Mouse (Mus musculus) c-Kit-positive CD71-negative TER-119-negative erythroid progenitor cells, embryonic 14.5 days (primary cell): Measurements from ENCODE around the gene 1110051M20Rik.

Source experiments
- DNase-seq: peaks from one replicate; pipeline ENCODE4 v3.0.0-alpha.2; 2013; ENCODE audit warnings: low read depth

1110051M20Rik gene

DNA sequence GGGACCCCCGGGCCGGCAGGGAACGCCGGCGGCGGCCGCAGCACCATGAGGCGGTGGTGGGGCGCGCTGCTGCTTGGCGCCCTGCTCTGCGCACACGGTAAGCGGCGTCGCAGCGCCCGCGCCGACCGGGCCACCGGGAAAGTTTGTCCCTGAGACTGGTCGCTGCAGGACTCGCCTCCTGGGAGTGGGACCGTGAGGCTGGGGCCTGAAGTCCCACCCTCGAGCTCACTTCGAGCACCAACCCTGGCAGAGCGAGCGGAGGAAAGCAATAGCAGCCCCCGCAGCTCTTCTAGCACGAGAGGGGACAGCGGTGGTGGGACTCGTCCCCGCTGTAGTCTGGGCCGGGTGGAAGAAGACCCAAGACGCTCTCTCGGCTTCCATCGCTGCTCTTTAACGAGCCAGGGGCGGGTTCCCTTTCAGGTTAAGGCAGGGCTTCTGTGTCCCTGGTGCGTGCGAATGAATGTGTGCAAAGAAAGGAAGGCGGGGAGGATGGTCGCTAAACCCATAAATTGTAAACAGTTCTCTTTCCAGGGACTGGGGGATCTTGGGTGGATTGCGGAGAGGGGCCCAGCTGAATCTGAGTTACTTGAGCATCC lies 13.2 kb upstream of the 1110051M20Rik start:
- no peak for DNase-seq

DNA sequence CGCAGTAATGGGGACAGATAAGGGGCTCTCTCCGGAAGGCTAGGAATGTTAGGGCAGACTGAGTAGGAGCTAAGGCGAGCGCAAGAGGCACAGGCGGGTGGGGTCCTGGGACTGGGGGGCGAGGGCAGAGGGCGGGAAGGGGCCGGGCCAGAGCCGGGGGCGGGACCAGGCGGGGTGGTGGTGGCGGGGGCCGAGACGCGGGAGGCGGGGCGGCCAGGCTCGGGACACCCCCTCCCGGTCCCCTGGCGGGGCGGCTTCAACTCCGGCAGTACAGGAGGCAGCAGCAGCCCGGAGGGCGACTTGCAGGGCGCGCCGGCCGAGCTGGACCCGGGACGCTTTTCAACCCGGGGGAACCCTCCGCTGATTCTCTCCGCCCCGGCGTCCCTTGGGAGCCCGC lies 12.8 kb upstream of the 1110051M20Rik start, which contains the start of gene Lrp4:
Gene Lrp4 (plus strand): TSS at position 253 of the 397 bp plus-strand sequence.
- no peak for DNase-seq

DNA sequence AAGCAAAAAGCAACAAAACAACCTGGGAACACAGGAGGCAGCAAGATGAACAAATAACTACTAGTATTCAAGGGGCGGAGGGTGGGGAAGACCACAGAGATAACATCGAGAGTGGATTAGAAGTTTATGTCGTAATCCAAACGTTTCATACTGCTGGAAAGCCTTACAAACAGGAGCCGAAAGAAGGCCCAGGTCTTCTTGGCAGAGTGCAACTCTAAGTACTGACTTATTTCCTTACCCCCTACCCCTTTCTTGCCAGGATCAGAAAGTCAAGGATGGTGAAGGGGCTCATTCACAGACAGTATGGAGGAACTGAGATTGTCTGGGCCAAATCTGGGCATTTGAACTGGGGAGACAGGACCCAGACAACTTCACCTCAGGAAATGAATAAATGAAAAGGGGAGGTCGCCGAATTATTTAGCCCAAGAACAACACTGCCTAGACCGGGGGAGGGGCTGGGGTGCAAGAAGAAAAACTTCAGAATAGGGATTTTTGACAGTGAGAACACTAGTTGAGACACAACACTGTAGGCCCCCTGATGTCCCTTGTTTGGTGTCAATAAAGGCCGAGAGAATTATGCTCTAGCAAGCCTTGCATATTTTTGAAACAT lies 12.1 kb upstream of the 1110051M20Rik start:
- DNase-seq, result no peak

DNA sequence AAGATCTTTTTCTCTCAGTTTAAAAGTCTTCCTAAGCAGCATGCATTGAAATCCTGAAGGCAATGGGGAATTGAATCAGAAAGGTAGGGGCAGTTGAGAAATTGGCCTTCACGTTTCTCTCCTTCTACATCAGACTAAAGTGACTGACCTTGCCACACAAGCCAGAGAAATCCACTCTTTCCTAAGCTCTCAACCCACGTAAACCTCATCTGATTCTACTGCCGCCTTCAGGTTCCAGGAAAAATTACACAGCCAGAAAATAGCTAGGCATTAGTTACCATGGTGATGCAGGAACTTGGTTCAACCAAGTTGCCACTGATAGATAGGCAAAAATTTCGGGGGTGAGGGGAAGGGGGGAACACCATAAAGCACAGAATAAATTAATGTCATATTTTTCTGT lies 11.3 kb upstream of the 1110051M20Rik start:
- DNase-seq, result no peak

DNA sequence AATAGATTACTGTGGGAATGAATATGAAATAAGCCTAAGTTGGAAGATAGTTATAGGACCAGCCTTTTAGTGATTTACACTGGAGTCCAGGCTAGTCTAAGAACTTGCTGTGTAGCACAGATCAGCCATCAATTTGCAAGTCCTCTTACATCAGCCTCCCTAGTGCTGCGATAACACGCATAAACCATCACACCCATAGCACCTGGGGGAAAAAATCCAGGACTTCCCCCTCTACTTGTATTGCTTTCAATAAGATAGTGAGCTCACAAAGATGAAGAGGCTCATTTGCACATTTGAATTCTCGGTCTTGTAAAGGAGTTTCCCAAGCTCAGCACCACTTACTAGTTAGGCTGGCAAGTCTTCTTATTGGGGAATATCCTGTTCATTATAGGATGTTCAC lies 9.9 kb upstream of the 1110051M20Rik start:
- DNase-seq, result no peak

DNA sequence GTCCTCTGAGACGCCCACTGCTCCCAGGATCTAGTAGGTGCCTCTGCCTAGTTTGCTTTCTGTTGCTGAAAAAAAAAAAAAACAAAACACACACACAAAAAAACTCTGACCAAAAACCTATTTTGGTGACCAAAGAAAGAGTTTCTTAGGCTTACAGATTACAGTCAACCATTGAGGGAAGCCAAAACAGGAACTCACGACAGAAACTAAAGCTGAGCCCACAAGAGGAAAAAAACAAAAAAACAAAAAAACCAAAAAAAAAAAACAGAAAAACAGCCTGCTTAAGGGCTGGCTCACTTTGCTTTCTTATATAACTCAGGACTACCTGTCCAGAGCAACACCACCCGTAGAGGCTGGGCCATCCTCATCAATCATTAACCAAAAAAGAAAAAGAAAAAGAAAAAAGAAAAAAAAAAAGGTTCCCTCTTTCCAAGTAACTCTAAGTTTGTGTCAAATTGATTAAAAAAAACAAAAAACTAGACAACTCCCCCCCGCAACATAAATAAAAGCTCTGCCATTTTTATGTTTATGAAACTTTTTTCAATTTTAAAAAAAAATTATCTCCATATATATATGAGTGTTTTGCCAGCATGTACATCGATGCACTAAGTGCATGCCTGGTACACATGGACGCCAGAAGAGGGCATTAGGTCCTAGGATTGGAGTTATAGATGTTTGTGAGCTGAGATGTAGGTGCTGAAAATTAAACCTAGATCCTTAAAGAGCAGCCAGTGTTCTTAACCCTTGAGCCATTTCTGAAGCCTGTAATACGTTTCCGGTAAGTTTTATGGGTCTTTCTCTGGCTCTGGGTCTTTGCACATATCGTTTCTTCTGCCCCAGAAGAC lies 8.9 kb upstream of the 1110051M20Rik start:
- no peak for DNase-seq

DNA sequence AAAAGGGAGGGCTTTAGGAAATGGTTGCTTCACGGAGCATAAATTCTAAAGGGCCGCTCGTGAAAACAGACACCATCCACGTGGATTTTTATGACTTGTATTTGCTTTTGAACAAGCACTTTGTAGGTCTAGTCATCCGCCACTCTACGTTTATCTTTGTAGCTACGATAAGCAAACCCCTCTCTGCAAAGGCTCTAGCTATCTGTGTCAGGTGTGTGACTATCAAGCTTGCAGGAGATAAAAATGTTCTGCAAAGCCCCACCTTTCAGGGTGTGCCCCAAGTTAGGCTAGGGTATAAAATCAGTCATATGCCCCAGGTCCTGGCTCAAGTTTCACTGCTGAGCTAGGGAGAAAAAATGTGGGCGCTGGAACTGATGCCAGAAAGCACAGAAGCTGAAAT lies 8.2 kb upstream of the 1110051M20Rik start:
- no peak for DNase-seq

DNA sequence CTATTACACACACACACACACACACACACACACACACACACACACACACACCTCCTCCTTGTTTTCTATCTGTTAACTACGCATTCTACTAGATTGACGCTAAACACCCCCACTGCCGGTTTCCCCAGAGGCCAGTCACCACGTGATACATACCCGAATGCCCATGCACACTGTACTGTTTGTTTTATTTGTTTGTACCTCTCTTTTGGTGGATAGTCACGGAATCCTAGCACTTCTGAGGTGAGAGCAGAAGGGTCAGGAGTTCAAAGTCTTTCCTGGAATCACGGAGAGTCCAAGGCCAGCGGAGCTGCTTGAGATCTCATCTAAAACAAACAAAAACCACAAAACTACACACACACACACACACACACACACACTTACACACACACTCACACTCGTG lies 5.8 kb upstream of the 1110051M20Rik start:
- DNase-seq, result no peak

DNA sequence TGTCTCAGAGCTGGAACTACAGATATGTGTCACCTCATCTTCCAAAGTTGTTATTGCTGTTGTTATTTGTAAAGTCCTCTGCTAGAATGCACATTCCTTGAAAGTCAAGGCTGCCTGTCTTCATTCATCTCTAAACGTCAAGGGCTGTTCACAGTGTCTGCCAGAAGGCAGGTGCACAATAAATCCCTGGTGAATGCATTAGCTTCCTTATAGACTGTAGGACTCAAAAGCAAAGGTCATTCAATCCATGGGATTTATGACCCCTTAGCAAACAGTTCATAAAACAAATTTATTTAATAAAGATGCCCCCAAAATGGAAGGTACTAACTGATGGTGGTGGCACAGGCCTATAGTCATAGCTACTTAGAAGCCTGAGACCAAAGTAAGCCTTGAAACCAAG lies 5.2 kb upstream of the 1110051M20Rik start:
- DNase-seq, result no peak

DNA sequence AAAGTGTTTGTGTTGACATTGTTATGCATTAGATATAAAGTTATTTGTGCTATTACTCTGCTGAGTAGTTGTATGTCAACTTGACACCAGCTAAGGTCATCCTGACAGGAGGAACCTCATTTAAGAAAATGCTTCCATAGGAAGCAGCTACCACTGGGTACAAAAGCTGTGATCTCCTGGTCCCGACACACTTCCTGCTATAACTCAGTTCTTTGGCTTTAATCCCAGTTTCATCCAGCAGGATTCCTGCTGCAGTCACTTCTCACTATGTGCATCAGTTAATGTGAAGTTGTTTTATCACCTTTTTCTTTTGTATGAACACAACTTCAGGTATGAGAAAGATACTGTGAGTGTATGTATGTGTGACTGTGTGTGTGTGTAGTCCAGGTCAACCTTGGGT lies 2.3 kb downstream of the 1110051M20Rik start:
- DNase-seq, result no peak

DNA sequence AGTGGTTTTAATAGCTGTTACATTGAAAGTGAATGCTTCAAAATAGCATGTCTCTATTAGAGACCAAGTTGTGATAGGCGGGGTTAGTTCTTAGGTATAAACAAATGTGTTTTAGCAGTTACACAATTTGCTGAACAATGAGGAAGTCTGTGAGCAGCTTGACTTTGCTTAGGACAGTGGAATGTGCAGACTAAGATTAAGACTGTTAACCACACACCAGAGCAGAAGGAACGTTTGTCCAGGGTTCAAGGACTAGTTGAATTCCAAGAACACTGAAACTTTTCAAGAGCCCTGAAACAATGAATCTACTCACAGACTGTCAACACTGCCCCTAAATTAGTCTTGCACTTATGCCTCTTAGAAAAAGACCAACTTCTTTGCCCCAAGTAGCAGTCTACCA lies 2.8 kb downstream of the 1110051M20Rik start:
- DNase-seq, result no peak

DNA sequence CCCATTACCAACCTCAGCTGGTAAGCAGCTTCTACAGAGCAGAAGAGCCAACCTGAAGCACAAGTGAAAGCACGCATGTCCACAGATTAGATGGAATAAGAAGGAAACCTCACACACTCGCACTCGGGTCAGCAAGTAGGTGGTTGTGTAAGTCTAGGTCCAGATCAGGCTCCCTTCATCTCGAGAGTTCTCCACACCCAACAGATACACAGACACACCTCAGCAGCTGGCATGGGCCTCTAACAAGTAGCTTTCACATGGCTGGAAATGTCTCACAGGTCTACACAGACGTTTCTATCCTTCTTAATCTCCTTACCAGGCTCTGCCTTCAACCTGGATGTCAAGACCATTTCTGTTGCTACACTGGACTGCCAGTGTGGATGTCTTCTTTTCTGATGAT lies 3.8 kb downstream of the 1110051M20Rik start:
- DNase-seq, result no peak

DNA sequence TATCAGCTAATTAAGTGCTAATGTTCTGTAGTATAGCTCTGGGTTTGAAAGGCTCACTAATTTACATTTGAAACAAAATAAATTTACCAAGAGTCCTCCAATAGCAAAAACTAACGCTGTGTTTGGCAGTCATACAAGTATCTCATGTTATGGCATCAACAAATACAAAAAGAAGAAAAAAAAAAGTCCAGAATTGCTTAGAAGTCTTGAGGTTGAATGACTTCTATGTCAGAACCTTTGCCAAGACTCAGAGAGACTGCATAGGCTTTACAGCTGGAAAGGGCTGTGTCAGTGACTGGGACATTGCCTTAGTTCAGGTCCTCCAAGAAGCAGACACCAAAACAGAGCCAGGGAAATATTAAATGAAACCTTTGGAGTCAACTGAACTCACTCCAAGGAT lies 4.6 kb downstream of the 1110051M20Rik start:
- DNase-seq, result no peak

DNA sequence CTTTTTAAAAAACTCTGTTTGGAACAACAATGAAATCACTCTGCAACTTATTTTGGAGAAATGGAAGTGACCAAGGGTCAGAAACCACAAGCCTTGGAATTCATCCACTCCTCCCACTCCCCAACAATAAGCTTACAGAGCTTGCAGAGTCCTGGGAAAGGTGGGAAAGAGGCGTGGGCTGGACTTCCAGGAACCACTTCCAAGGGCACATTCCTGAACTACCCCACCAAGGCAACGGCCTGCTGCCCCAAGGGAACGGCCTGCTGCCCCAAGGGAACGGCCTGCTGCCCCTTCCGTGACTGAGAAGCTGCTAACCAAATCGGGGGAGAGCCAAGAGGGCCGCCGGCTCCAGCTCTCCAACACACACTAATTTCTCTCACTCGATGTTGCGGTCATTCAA lies 5.2 kb downstream of the 1110051M20Rik start:
- DNase-seq, result no peak

DNA sequence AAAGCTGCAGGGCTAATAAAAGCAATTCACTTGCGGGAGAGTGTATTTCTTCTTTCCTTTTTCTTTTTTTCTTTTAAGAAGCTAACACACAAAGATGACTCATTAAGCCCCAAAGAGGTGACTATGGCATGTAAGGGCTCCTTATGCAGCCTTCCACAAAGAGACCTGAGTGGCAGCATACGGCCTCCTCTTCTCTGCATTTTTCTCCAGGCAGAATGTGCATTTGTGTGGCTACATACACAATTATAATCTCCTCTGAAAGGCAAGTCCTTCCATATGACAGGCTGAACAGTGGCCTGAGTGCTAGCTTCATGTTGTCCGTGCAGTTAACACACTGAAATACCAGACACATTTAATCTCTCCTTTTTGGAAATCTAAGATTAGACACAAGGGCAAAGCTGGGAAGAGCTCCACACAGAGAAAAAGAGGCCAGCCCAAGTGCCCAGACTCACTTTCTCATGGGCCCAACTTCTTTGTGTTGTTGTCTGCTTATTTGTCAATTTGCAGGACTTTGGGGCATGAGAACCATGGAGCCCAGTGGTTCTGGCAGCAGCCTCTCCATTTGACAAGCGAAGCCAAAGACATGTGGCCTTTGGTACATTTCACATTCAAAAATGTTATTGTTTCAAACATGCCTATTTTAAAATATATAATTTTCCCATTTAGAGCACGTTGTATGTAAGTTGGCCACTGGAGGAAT lies 7.2 kb downstream of the 1110051M20Rik start:
- no peak for DNase-seq

DNA sequence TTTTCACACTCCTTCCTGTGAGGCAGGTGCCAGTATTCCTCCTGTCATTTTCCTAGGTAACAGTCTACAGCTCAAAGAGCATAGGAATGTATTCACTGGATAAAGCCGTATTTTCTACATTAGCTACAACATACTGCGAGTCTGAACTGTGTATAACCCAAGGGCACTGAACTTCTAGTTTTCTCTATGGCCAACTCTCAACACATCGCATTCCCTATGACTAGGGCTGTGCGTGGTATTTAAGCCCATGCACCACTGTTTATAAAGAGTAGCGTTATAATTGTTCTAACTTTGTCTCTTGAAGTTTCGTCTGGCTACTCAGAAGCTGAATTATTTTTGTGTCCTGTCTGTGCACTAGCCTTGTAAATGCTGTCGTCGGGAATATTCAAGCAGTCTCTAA lies 7.8 kb downstream of the 1110051M20Rik start:
- DNase-seq, result no peak

DNA sequence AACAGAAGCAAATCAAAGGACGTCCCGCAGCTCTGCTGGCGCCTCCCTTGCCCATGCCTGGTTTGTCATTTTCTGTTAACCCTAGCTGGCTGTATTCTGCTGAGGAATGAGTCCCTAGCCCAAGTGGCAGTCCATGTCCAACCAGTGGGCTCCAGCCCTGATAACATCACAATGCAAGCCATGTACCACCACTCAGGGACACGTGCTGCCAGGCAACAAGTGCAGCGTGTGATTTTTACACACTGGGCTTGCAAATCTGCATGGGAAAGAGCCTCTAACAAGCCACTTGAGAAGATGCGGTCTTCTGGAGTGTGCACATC lies 13.9 kb downstream of the 1110051M20Rik start:
- no peak for DNase-seq

DNA sequence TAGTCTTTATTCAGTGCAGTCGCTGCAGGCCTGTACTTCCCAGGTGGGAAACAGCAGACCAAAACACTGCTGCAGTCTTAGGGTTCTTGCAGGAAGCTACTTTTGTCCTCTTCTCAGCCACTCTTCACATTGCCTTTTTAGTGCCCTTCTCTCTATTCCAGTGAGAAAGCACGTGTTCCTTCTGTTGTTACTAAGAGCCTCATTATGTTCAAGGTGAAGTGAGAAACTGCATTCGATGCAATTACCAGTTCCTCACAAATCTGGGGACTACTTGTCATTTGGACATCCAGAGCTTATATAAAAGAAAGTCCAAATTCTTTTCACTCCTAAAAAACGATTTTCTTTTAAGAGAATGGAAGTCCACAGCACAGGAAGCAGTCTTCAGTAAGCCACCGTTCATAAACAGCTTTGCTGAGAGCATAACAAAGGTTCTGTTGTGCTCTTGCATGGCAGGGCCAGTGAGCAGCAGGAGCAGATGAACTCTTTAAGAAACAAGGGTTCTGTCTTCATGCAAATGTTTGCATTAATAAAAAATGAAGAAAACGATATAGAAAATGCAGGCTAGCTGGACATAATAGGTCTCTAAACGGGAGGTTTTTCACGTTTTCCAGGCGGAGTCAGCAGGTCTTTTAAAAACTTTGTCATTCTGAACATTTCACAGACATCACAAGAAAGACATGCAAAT lies 14.4 kb downstream of the 1110051M20Rik start:
- DNase-seq, result no peak

DNA sequence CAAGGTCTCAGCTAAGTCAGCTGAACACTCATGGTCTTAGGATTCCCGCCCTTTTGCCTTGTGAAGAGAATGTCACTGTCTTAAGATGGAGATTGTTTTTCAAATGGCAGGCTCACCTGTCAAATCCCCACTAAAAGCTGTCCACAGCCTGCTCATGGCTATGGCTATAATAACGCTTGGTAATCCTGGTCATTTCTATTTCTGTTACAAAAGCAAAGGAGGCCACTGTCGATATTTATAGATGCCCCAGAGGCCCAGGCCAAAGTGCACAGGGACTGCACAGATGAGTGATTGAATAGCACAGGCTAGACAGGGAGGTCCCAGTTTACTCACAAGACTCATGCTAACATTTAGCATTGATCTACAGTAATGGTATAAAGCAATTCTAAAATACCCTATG lies 15.4 kb downstream of the 1110051M20Rik start:
- no peak for DNase-seq

DNA sequence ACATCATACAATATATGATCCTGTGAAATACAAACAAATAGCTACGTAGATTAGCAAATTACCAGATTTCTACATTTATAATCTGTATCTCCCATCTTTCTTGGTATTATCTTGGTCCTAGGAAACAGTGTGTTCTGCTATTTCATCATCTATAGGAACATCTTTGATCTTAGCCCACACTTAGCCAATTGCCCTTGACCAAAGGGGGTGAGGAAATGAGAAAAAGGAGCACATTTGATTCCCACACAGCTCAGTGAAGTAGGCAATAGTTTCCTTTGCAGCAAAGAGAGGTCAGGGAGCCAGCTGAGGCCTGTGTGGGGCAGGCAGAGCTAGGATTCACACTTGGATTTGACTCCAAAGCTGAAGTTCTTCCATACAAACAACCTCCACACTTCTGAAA lies 18.2 kb downstream of the 1110051M20Rik start:
- no peak for DNase-seq

DNA sequence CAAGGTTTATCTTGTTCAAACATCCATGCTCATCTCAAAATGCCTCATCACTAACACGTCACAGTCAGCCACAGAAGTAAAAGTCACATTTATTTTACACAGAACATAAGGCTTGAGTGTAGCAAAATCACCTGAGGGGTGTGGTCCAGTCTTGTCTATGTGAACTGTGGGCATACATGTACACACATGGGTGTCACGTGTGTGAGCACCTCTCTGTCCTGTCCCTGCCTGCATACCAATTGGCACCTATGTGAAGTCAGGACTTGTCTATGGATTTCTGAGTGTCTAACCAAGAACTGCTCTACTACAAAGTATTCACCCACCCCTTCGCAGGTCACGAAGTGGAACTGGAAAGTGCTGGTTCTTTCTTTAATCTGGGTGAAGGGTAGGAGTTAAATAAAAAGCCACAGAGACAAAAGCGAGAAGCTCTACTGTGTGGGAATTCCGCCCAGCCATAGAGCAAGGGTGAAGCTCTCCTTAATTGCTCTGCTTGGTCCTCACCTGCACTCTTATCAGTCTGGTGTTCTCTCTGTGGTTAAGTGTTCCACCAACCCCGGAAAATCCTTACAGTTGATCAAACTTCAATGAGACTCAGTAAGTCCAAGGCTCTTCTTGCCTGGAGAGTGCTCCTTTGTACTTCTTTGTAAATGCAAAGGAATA lies 20.3 kb downstream of the 1110051M20Rik start:
- DNase-seq, result no peak

DNA sequence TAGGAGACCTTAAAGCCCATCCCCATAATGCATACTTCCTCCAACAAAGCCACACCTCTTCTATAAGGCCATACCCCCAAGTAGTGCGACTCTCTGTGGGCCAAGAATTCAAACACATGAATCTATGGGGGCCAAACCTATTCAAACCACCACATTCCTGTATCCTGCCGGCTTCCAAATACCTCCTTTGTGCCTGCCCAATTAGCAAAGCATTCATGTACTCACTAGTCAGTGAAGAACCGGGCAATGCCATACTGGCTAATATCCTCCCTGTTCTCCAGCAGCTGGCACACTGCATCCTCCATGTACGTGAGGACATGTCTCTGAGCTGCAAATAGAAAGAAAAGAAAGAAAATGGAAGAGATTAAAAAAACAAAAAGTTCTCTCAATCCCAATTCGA lies 22.9 kb downstream of the 1110051M20Rik start:
- DNase-seq, result no peak
